Mouse (Mus musculus) hindbrain, embryonic 12.5 days (tissue): Measurements from ENCODE around the gene Fcer1g. TPM values are rescaled to one million over a fixed set of nuclear protein-coding genes. Genes with fewer than 3 reads are reported as not detected.

ENCODE experiments used
- ATAC-seq: fragments of 200-750 bp; cut with Nextera tagmentation; 2 replicates; pipeline ENCODE4 v1.8.0; 2017; ENCODE audit warnings: moderate TSS enrichment; ENCODE audit not compliant: low FRiP score
- H3K27ac ChIP-seq: fragments of 300-500 bp; sonication (generic); 2 replicates; pipeline ENCODE4 v1.5.1; 2016; ENCODE audit warnings: mild to moderate bottlenecking
- H3K27me3 ChIP-seq: fragments of 300-500 bp; sonication (generic); 2 replicates; pipeline ENCODE4 v1.6.1; 2016; ENCODE audit warnings: mild to moderate bottlenecking
- H3K36me3 ChIP-seq: fragments of 300-500 bp; sonication (generic); 2 replicates; pipeline ENCODE4 v1.6.1; 2016; ENCODE audit warnings: mild to moderate bottlenecking
- H3K4me1 ChIP-seq: fragments of 300-500 bp; sonication (generic); 2 replicates; pipeline ENCODE4 v1.6.1; 2016
- H3K4me2 ChIP-seq: fragments of 300-500 bp; sonication (generic); replicated peaks from 2 replicates; pipeline ENCODE4 v1.6.1; 2016; ENCODE audit warnings: mild to moderate bottlenecking
- H3K4me3 ChIP-seq: fragments of 300-500 bp; sonication (generic); 2 replicates; pipeline ENCODE4 v1.5.1; 2016; ENCODE audit warnings: mild to moderate bottlenecking
- H3K9ac ChIP-seq: fragments of 300-500 bp; sonication (generic); 2 replicates; pipeline ENCODE4 v1.6.1; 2016; ENCODE audit warnings: mild to moderate bottlenecking, moderate library complexity
- H3K9me3 ChIP-seq: fragments of 300-500 bp; sonication (generic); replicated peaks from 2 replicates; pipeline ENCODE4 v1.6.1; 2016; ENCODE audit warnings: mild to moderate bottlenecking
- WGBS: fragments of 180-500 bp; shearing (Covaris S2); methylation state at CpG from one replicate; pipeline ENCODE4 v1.1.7; 2016; 5-methylcytosine and 5-hydroxymethylcytosine counted together
- polyA plus RNA-seq: library from polyadenylated mRNA; unstranded; fragments of >200 nt; fragmentation: Nextera tagmentation; extraction: Ambion mirVana; gene quantifications from 2 replicates; pipeline ENCODE4 v1.2.1, GENCODE M21; 2016

Fcer1g gene
- polyA plus RNA-seq, 1 experiment from 2014 or later = 22.1 TPM

DNA sequence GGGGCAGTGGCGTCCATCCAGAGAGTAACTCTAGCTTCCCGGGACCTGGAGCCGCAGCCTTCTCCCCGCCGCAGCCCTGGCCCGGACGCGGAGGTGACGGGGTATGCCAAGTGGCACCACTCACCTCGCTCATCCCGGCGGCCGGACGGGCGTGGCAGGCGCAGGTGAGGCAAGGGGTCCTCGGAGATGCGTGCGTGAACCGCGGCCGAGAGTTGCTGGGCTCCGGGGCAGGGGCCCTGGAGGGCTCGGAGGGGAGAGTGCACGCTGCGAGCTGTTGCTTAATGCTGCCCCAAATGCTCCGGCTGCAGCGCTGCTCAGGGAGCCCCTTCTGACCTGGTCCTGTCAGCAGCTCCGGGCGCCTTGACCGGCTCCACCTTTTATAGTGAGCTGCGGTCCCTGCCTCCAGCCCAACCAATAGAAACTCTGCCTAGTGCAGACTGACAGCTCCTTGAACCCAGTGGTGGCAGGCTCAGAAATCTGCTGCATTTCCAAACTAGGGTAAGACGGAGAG, 38.2 kb downstream of the Fcer1g start, which contains the start of gene Pcp4l1:
TSS of gene Pcp4l1 (minus strand) at position 382 of the 511 bp plus-strand sequence.
- peak within 1 kb of the TSS; percentile 50 for H3K4me3 ChIP-seq
- ATAC-seq = peak; percentile 59
- H3K36me3 ChIP-seq = no peaks in the 10 kb centered on the region
- WGBS = under 1% methylated on average over 33 of the region's 33 CpGs
- peak within 1 kb of the TSS; percentile 54 for H3K9ac ChIP-seq
- peaks cover 53% of the 10 kb centered on the region for H3K27me3 ChIP-seq
- no peak within 1 kb of the TSS for H3K27ac ChIP-seq
- H3K9me3 ChIP-seq = no peaks in the 10 kb centered on the region
- H3K4me2 ChIP-seq = peak within 1 kb of the TSS; percentile 92
- peaks cover 35% of the 10 kb centered on the region for H3K4me1 ChIP-seq

DNA sequence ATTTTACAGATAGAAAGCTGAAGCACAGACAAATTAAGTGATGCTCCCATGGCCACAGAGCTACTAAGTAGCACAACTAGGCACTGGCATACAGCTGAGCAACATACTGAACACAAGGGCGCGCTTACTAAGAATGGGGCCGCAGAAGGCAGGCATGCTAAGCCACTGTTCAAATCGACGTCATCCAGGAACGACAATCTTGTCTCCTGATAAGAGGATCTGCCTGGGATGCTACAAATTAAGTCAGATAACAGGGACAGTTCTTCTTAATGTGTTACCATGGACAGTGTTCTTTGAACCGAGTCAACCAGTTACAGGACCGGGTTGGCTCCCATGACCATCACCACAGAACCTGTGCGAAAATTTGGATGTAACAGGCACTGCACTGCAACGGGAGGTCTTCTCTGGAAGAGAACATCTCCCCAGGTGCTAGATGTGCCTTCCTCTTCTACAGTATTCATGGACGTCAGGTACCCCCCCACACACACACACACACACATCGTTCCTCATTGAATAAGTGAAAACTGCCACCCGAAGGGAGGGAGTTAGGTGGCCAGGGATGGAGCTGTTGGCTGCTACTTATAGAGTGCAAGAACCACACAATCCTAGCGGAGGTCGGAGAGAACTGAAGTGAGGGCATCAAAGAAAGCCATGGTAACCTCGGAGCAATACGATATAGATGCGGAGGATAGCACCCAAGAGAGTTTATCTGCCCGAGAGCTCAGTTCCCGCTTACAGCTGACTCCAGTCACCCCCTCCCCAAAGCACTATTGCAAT, 38.9 kb downstream of the Fcer1g start:
- no peak for ATAC-seq
- peak overlapping the region; percentile 92 for H3K4me2 ChIP-seq
- no peak overlapping the region for H3K27ac ChIP-seq
- H3K36me3 ChIP-seq = no peaks in the 10 kb centered on the region
- peak overlapping the region; percentile 50 for H3K4me3 ChIP-seq
- H3K9me3 ChIP-seq = no peaks in the 10 kb centered on the region
- peaks cover 58% of the 10 kb centered on the region for H3K27me3 ChIP-seq
- 5% methylated on average over 20 of the region's 20 CpGs for WGBS
- peaks cover 35% of the 10 kb centered on the region for H3K4me1 ChIP-seq
- peak overlapping the region; percentile 54 for H3K9ac ChIP-seq

- H3K36me3 ChIP-seq = no peaks in the 10 kb centered on the region
- peaks cover 38% of the 10 kb centered on the region for H3K4me1 ChIP-seq
- H3K9ac ChIP-seq = no peak overlapping the region
- H3K4me3 ChIP-seq = 0 out of 2 replicates have a peak overlapping the region, but pooled peaks have one; percentile 14
- peak overlapping the region; percentile 49 for H3K27ac ChIP-seq
- peak overlapping the region; percentile 92 for H3K4me2 ChIP-seq
- H3K27me3 ChIP-seq = peaks cover 57% of the 10 kb centered on the region
- H3K9me3 ChIP-seq = no peaks in the 10 kb centered on the region
- ATAC-seq = 0 out of 2 replicates have a peak, but pooled peaks have one; percentile 16
- 22% methylated on average over 11 of the region's 11 CpGs for WGBS
Measured at GRCm38 (mm10) chr1:171193911-171194830, 40.0 kb downstream of the Fcer1g start.

GRCm38 (mm10) chr1:171193093-171193840, 40.9 kb downstream of the Fcer1g start:
- ATAC-seq = peak; percentile 51
- Histone ChIP-seq H3K4me2 (peak overlapping the region; percentile 48), H3K27me3 (peaks cover 53% of the 10 kb centered on the region), H3K36me3 (no peaks in the 10 kb centered on the region), H3K9ac (no peak overlapping the region), H3K9me3 (no peaks in the 10 kb centered on the region), H3K4me3 (peak overlapping the region; percentile 14; the same call in 1 of the 2 replicates), H3K4me1 (peaks cover 46% of the 10 kb centered on the region), H3K27ac (peak overlapping the region; percentile 49)
- whole genome bisulfite sequencing = 3% methylated on average over 18 of the region's 18 CpGs

DNA sequence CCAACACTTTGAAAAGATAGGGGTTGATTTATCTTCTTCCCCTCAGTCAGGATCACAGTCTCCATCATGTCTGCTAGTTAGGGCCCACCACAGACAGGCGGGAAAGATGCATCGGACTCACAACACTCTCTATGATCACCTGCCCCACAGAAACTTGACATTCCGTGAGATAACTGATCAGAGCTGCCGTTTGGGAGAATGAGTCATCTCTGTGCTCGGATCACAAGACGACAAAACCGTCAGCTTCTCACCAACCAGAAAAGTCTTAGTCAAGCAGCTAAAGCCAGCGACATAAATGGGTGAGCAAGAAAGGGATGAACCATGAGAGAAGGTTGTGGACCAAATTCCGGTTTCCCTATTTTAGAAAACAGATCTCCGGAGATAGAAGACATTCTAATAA, 41.9 kb downstream of the Fcer1g start:
- Histone ChIP-seq H3K4me2 (no peak overlapping the region), H3K4me3 (no peak overlapping the region), H3K4me1 (peaks cover 49% of the 10 kb centered on the region), H3K27ac (no peak overlapping the region), H3K9ac (no peak overlapping the region), H3K9me3 (no peaks in the 10 kb centered on the region), H3K27me3 (peaks cover 49% of the 10 kb centered on the region), H3K36me3 (no peaks in the 10 kb centered on the region)
- no peak for ATAC-seq
- WGBS = 49% methylated on average over 10 of the region's 10 CpGs

- H3K9ac ChIP-seq = no peak overlapping the region
- no peaks in the 10 kb centered on the region for H3K9me3 ChIP-seq
- no peak for ATAC-seq
- 91% methylated on average over 9 of the region's 9 CpGs for WGBS
- H3K4me1 ChIP-seq = peaks cover 47% of the 10 kb centered on the region
- H3K4me2 ChIP-seq = no peak overlapping the region
- H3K27ac ChIP-seq = no peak overlapping the region
- no peaks in the 10 kb centered on the region for H3K36me3 ChIP-seq
- peaks cover 36% of the 10 kb centered on the region for H3K27me3 ChIP-seq
- H3K4me3 ChIP-seq = no peak overlapping the region
Measured at GRCm38 (mm10) chr1:171190832-171191231, 43.3 kb downstream of the Fcer1g start.

- Histone ChIP-seq H3K4me1 (peaks cover 38% of the 10 kb centered on the region), H3K36me3 (no peaks in the 10 kb centered on the region), H3K4me2 (no peak overlapping the region), H3K9me3 (no peaks in the 10 kb centered on the region), H3K9ac (no peak overlapping the region), H3K4me3 (no peak overlapping the region), H3K27ac (no peak overlapping the region), H3K27me3 (peaks cover 24% of the 10 kb centered on the region)
- 27% methylated on average over 14 of the region's 14 CpGs for WGBS
- 0 out of 2 replicates have a peak, but pooled peaks have one; percentile 38 for ATAC-seq
Measured at GRCm38 (mm10) chr1:171189476-171190114, 44.6 kb downstream of the Fcer1g start.

DNA sequence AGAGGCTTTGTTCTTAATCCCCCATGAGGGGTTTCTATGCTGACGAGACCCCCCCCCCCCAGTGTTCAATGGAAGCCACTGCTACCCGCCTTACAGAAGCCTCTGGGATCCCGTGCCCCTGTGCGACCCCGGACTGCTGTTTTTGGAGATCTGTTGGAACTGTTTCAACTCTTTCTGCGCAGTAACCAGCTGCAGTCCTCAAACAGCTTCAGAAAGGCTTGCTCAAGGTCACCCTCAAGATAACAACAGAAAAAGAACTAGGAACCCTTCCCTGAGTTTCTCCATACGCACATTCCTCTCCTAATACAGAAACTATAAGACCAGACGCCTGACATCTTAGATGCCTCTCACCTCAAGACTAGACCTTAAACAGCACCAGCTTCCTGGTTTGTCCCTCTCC, 45.1 kb downstream of the Fcer1g start:
- H3K36me3 ChIP-seq = no peaks in the 10 kb centered on the region
- ATAC-seq = no peak; the same call in 1 of the 2 replicates
- WGBS = 11% methylated on average over 8 of the region's 8 CpGs
- peaks cover 19% of the 10 kb centered on the region for H3K27me3 ChIP-seq
- peaks cover 33% of the 10 kb centered on the region for H3K4me1 ChIP-seq
- H3K9ac ChIP-seq = no peak overlapping the region
- no peak overlapping the region for H3K4me2 ChIP-seq
- no peak overlapping the region for H3K4me3 ChIP-seq
- no peaks in the 10 kb centered on the region for H3K9me3 ChIP-seq
- 0 out of 2 replicates have a peak overlapping the region, but pooled peaks have one; percentile 6 for H3K27ac ChIP-seq

DNA sequence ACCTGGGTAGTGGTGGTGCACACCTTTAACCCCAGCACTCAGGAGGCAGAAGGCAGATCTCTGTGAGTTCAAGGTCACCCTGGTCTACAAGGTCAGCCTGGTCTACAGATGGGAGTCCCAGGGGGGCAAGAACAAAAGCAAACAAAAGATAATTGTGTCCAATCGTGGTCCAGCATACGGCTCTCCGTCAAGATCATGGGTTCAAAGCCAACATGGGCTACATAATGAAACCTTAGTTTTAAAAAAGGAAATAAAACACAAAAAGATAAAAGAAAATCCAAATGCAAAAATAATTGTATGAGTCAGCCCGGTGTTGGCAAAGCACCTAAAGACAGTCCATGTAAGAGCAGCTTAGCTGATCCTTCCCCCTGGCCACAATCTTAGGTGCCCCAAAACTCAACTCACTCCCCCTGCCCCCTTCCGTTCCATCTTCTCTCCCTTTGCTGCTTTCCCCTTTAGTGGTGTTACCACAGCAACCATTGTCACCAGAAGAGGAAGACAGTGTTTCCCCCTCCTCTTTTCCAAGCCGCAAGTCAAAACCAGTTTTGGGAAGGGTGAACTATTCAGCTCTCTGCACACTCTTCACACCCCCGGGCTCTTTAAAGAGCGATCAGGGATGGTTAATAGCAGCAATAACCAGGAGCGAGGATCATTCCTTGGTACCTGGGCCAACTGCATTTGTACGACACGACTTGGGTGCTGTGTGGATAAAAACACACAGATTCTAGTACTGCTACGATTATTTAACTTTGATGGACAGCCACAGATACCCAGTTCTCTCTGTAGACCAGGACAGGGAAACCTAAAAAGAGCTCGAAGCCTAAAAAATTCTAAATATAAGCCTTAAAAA, 46.1 kb downstream of the Fcer1g start:
- H3K36me3 ChIP-seq = no peaks in the 10 kb centered on the region
- WGBS = 30% methylated on average over 13 of the region's 13 CpGs
- H3K27ac ChIP-seq = 0 out of 2 replicates have a peak overlapping the region, but pooled peaks have one; percentile 5
- H3K4me2 ChIP-seq = no peak overlapping the region; the same call in 1 of the 2 replicates
- H3K4me1 ChIP-seq = peaks cover 23% of the 10 kb centered on the region
- H3K4me3 ChIP-seq = no peak overlapping the region
- H3K9ac ChIP-seq = no peak overlapping the region
- H3K9me3 ChIP-seq = no peaks in the 10 kb centered on the region
- peaks cover 13% of the 10 kb centered on the region for H3K27me3 ChIP-seq
- ATAC-seq = no peak

- H3K9me3 ChIP-seq = no peaks in the 10 kb centered on the region
- no peak overlapping the region for H3K27ac ChIP-seq
- no peak for ATAC-seq
- H3K36me3 ChIP-seq = no peaks in the 10 kb centered on the region
- H3K27me3 ChIP-seq = 0 out of 2 replicates have a peak, but pooled peaks cover 3% of the 10 kb centered on the region
- 73% methylated on average over 8 of the region's 8 CpGs for WGBS
- H3K9ac ChIP-seq = no peak overlapping the region; the same call in 1 of the 2 replicates
- H3K4me1 ChIP-seq = peaks cover 14% of the 10 kb centered on the region
- no peak overlapping the region for H3K4me2 ChIP-seq
- H3K4me3 ChIP-seq = no peak overlapping the region
Measured at GRCm38 (mm10) chr1:171185655-171186054, 48.5 kb downstream of the Fcer1g start.
